Mouse (Mus musculus): ENCODE data around the gene Mmp17. TPM values are rescaled to one million over a fixed set of nuclear protein-coding genes. Genes with fewer than 3 reads are reported as not detected.
"Not testable (repeated sequence)": the region's sequence is repeated elsewhere in the genome, so short reads cannot be mapped to it uniquely, and the experiment has no call there.

The Mmp17 gene
- polyA plus RNA-seq, 1 experiment: 17.9 TPM

DNA sequence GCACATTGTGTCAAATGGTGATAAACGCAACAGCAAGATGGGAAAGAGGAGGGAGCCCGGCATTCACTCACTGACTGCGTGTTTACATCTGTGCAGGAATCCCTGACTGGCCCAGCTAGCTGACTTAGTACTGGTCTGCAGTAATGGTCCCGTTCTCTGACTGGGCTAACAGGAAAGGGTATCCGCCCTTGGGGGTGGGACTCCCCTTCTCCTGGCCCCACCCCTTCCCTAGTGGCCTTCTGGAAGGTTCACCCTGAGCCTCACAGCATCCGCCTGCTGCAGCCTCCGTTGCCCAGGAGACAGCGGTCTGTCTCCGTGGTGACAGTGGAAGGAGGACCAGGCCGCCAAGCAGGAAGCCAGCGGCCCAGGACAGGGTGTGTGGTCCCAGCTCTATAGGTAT lies 6.9 kb downstream of the Mmp17 start:
- DNase-seq (ENCODE audit: low spot score): no peak

DNA sequence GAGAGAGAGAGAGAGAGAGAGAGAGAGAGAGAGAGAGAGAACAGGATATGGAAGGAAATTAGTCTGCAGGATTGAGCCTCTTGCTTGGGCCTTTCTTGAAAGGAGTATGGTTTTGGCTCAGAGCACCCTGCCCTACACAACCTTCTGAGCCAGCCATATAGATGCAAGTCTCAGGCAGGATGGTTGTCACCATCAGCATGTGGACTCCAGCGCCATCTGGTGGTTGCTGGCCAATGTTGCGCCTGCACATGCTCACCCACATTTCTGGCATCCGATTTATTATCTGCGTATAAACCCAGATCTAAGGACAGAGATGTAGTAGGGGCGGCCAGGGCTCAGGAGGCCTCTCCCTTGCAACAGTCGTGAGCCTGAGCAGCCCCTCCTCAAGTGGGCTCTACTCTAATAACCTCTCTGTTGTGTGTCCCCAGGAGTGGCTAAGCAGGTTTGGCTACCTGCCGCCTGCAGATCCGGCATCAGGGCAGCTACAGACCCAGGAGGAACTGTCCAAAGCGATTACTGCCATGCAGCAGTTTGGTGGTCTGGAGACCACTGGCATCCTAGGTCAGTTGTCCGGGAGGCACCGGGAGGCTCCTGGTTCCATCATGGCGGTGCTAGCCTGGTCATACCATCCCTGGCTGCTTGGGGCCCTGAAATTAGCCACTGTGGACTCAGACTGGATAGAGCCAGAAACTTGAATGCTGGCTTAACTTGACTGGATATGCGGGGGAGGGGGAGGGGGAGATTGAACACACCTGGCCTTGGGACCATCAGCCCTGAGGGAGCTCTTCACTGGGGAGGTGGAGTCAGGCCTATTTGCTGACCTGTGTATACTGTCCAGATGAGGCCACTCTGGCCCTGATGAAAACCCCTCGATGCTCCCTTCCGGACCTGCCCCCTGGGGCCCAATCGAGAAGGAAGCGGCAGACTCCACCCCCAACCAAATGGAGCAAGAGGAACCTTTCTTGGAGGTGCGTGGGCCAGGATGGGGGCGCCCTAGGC lies 10.4 kb downstream of the Mmp17 start:
- peak; percentile 80 for DNase-seq (ENCODE audit: low spot score)

DNA sequence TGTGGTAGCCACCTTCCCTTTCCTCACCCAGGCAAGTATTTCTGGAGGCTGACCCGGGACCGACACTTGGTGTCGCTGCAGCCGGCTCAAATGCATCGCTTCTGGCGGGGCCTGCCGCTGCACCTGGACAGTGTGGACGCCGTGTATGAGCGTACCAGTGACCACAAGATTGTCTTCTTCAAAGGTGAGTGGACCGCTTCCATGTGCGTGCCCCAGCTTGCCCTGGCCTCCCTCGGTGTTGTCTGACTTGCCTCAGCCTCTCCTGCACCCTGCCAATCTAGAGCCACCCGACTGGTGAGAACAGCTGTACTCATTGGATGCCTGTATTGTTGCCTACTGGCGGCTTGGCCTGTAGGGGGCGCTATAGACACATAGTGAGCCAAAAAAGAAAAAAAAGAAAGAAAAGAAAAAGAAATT lies 18.1 kb downstream of the Mmp17 start:
- DNase-seq (ENCODE audit: low spot score): no peak

DNA sequence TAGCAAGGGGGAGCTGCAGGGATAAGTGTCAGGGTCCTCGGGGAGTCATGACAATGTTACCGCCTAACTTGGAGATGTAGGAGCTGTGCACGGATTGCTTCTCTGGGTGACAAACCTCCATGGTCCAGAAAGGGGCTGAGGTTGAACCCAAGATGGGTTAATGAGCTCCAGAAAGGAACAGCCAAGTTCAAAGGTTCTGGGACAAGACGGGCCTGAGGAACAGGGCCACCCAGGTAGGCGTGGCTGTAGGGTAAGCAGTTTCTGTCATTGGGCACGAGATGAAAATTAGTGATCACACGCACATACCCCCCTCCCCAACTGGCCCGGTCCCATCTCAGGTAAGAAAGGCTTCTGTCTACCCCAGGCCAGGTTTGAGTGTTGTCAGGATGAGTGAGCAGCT lies 23.5 kb downstream of the Mmp17 start:
- no peak for DNase-seq (ENCODE audit: low spot score)

DNA sequence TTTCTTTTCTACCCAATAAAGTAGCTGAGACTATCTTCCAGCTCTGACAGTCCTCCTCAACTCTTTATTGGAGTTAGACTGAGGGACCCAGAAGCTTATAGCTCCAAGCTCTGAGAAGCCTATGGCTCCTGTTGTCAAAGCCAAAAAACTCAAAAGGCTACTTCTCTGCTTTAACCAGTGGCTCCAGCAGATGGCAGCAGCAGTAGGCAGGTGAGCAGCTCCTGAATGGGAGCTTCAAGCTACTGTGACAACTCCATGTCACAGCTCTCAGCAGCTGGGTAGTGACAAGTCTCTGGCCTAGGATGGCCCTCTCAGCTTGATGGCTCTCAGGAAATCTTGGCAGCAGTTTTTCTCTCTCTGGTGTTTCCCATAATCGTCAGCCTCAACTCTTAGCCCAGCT lies 27.1 kb downstream of the Mmp17 start:
- no peak for DNase-seq (ENCODE audit: low spot score)

DNA sequence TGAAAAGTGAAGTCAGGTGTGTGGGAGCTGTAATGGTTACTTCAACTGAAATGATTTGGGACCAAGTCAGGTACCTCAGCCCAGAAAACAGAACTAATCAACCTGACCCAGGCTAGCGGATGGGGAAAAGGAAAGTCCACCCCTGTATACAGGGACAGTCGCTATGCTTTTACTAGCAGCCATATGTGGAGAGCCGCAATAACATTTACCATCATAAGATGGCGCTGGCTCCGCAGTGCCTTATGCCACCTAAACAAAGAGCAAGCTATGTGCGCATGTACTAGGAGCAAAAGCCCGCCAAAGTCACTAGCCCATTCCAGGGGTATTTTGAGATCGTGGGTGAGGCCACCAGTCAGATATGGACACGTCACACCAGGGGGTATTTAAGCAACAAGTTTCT lies 36.6 kb downstream of the Mmp17 start:
- not testable (repeated sequence) for DNase-seq (ENCODE audit: low spot score)

DNA sequence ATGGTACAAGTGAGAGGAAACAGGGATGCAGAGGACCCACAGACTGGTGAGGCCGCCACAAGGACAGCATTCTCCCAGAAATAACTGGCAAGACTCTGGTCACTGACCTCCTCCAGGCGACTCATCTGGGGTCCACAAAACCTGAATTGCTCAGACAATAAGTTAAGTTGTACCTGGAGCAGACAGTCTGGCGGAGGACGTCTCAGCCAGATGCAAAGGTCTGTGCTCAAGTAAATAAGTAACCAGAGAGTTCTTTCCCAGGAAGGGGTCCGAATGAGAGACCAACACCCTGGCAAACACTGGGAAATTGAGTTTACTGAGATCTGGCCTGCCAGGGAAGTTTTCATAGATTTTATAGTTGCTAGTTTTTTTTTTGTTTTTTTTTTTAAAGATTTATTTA lies 37.4 kb downstream of the Mmp17 start:
- DNase-seq (ENCODE audit: low spot score): no peak

DNA sequence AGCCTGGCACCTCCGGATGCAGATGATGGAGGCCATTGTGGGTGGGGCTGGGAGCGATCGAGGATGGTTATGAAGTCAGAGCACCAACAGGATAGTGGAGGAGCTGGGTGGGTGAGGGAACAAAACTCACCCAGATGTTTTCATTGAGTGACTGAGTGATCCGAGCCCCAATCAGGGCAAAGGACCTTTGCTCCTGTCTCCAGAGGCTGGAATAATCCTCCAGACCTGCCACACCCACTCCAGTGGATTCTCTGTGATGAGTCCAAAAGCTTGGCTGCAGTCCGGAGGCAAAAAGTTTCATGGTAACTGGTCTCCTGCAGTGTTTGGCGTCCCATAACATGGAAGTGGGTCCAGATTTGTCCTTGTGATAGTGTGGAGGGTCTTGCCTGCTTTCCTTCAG lies 42.1 kb downstream of the Mmp17 start:
- no peak for DNase-seq (ENCODE audit: low spot score)

DNA sequence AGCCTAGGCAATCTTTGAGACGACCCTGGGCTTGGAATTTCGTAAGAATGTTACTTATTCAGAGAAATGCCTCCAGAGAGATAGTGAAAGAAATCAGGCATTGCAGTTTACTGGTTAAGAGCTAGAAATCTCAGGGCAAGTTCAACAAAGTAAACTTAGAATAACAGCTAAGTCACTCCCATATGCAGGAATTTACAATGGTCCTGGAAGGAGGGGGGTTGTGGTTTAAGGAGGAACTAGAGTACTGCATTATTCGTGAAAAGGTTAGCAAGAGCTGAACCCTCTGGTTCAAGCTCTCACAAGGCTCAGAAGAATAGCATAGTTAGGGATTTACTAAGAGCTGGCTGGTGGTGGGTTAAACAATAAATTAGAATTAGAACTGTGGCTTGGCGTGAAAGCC lies 42.6 kb downstream of the Mmp17 start:
- not testable (repeated sequence) for DNase-seq (ENCODE audit: low spot score)

DNA sequence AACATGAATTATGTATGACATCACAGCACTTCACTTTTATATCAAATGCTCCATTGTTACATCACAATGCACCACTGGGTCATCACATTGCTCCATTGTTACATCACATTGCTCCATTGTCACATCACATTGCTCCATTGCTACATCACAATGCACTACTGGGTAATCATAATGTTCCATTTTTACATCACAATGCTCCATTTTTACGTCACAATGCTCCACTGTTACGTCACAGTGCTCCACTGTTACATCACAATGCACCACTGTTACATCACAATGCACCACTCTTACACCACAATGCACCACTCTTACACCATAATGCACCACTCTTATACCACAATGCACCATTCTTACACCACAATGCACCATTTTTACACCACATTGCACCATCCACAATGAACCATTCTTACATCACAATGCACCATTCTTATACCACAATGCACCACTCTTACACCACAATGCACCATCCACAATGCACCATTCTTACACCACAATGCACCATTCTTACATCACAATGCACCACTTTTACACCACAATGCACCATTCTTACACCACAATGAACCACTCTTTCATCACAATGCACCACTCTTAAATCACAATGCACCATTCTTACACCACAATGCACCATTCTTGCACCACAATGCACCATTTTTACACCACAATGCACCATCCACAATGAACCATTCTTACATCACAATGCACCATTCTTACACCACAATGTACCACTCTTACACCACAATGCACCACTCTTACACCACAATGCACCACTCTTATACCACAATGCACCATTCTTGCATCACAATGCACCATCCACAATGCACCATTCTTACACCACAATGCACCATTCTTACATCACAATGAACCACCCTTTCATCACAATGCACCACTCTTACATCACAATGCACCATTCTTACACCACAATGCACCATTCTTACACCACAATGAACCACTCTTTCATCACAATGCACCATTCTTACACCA lies 48.6 kb downstream of the Mmp17 start:
- DNase-seq (ENCODE audit: low spot score): not testable (repeated sequence)

DNA sequence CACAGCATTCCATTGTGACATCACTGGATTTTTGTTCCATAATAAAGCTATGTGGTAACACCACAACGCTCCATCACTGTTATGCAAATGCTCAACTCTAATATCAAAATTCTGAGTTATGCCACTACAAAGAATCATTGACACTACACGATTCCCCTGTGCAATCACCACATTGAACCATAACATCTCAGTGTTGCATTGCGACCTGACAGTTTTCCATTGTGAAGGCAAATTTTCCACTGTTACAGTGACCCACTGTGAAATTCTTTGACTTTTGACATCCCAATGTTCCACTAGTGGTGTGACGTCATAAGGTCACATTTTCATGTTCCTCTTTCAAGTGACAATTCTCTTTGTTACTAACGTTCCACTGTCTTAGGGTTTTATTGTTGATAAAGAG lies 66.9 kb downstream of the Mmp17 start:
- no peak for DNase-seq (ENCODE audit: low spot score)

DNA sequence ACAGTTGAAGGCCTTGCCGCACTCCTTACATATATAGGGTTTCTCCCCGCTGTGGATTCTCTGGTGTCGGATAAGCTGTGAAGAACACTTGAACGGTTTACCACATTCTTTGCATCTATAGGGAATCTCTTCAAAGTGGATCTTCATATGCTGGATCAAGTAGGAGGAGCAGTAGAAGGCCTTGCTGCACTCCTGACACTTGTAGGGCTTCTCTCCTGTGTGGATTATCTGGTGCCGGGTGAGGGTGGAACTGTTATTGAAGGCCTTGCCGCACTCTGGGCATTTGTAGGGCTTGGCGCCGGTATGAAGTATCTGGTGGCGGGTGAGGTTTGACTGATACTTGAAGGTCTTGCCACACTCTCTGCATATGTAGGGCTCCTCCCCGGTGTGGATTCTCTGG lies 73.0 kb downstream of the Mmp17 start:
- DNase-seq (ENCODE audit: low spot score): no peak

DNA sequence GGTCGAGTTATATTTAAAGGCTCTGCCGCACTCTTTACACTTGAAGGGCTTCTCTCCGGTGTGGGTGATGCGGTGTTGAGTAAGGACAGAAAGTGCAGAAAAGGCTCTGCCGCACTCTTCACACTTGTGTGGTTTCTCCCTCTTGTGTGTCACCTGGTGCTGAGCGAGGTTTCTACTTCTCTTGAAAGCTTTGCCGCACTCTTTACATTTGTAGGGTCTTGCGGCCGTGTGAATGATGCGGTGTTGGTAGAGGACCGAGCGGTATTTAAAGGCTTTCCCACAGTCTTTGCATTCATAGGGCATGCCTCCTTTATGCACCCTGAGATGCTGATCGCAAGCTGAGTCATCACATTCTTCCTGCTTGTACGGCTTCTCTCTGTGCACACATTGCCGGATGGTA lies 74.0 kb downstream of the Mmp17 start:
- DNase-seq (ENCODE audit: low spot score): no peak

Other genes starting within 250 kb of the Mmp17 start
- gene Sfswap, start 82.9 kb upstream of the Mmp17 start, polyA plus RNA-seq (2012; rRNA removed): 83.6 and 88.5 TPM in 2 replicates
- 3.5 and 3.7 TPM in 2 replicates for gene Zfp11, start 85.9 kb downstream of the Mmp17 start, polyA plus RNA-seq (2012; rRNA removed)
- not detected in 2 replicates for gene Sept14, start 124.3 kb downstream of the Mmp17 start, polyA plus RNA-seq (2012; rRNA removed)
- 79.1 and 92.5 TPM in 2 replicates for gene Mrps17, start 131.3 kb downstream of the Mmp17 start, polyA plus RNA-seq (2012; rRNA removed)
- 73.3 and 82.2 TPM in 2 replicates for gene Nipsnap2, start 140.9 kb downstream of the Mmp17 start, polyA plus RNA-seq (2012; rRNA removed)
- 10.5 and 13.2 TPM in 2 replicates for gene Psph, start 203.3 kb downstream of the Mmp17 start, polyA plus RNA-seq (2012; rRNA removed)